Mouse (Mus musculus) adrenal gland, adult 2 months (tissue): Measurements from ENCODE around the gene Snrpg. TPM values are rescaled to one million over a fixed set of nuclear protein-coding genes. Genes with fewer than 3 reads are reported as not detected.
"Not testable (repeated sequence)": the region's sequence is repeated elsewhere in the genome, so short reads cannot be mapped to it uniquely, and the experiment has no call there.

Source experiments
- DNase-seq: peaks from one replicate; pipeline ENCODE4 v3.0.0; 2021
- long read RNA-seq: library from polyadenylated mRNA; stranded (forward); transcript quantifications from one replicate; pipeline ENCODE4 v2.0.0, GENCODE M21; 2021
- polyA plus RNA-seq: library from polyadenylated mRNA; depleted of rRNA; stranded (reverse); fragments of >200 nt; gene quantifications from 2 replicates; pipeline ENCODE4 v1.2.3, GENCODE M21; 2012; rRNA removed
- total RNA-seq, 2 experiments: library from RNA; stranded (reverse); gene quantifications; 2 replicates each; pipeline ENCODE4 v1.2.3; 2021

Gene Snrpg
- 100 to 1,000 TPM; 197 to 420 TPM for total RNA-seq
- polyA plus RNA-seq: 38.8 and 52.2 TPM in 2 replicates
- long read RNA-seq, transcript Snrpg-201 (4 exons, 1,055 nt): major isoform, 140 of 148 reads
- long read RNA-seq, partial matches to known transcripts: 3 of 148 reads
- long read RNA-seq, other reads (novel, unspliced or antisense): 3 of 148 reads

GRCm38 (mm10) chr6:86370764-86371339 lies at the start of gene Snrpg:
Gene Snrpg, plus strand, starts transcription at chr6:86371304.
- no peak for DNase-seq

GRCm38 (mm10) chr6:86322031-86322563 lies 49.0 kb upstream of the Snrpg start:
- DNase-seq: no peak

GRCm38 (mm10) chr6:86322991-86323390 lies 48.1 kb upstream of the Snrpg start:
- no peak for DNase-seq

GRCm38 (mm10) chr6:86324400-86324799 lies 46.7 kb upstream of the Snrpg start:
- DNase-seq: no peak

- DNase-seq: no peak
Measured at GRCm38 (mm10) chr6:86325646-86326045, 45.5 kb upstream of the Snrpg start.

GRCm38 (mm10) chr6:86326866-86327265 lies 44.2 kb upstream of the Snrpg start:
- no peak for DNase-seq

GRCm38 (mm10) chr6:86328369-86328768 lies 42.7 kb upstream of the Snrpg start:
- DNase-seq: no peak

GRCm38 (mm10) chr6:86329943-86330342 lies 41.2 kb upstream of the Snrpg start:
- no peak for DNase-seq

GRCm38 (mm10) chr6:86335121-86335849 lies 35.8 kb upstream of the Snrpg start:
- no peak for DNase-seq

- DNase-seq: no peak
Measured at GRCm38 (mm10) chr6:86335860-86336259, 35.2 kb upstream of the Snrpg start.

- not testable (repeated sequence) for DNase-seq
Measured at GRCm38 (mm10) chr6:86336340-86336739, 34.8 kb upstream of the Snrpg start.

- DNase-seq: no peak
Measured at GRCm38 (mm10) chr6:86343656-86344055, 27.4 kb upstream of the Snrpg start.

- no peak for DNase-seq
Measured at GRCm38 (mm10) chr6:86346063-86346462, 25.0 kb upstream of the Snrpg start.

GRCm38 (mm10) chr6:86349257-86349656 lies 21.8 kb upstream of the Snrpg start:
- peak; percentile 39 for DNase-seq

- DNase-seq: no peak
Measured at GRCm38 (mm10) chr6:86354948-86355347, 16.2 kb upstream of the Snrpg start.

GRCm38 (mm10) chr6:86356956-86357355 lies 14.1 kb upstream of the Snrpg start:
- DNase-seq: no peak

GRCm38 (mm10) chr6:86360691-86361090 lies 10.4 kb upstream of the Snrpg start:
- DNase-seq: peak; percentile 32

- no peak for DNase-seq
Measured at GRCm38 (mm10) chr6:86361373-86361772, 9.7 kb upstream of the Snrpg start.

- DNase-seq: peak; percentile 80
Measured at GRCm38 (mm10) chr6:86364442-86365141, 6.5 kb upstream of the Snrpg start.

- peak; percentile 97 for DNase-seq
Measured at GRCm38 (mm10) chr6:86365371-86366124, 5.6 kb upstream of the Snrpg start, which contains the start of gene Fam136a. Gene Fam136a, plus strand, starts transcription at chr6:86365646.

GRCm38 (mm10) chr6:86366125-86366852 lies 4.8 kb upstream of the Snrpg start:
- DNase-seq: peak; percentile 91
